Mouse (Mus musculus) adrenal gland, adult 8-10 months (tissue): ENCODE results near the gene B230307C23Rik. TPM values are rescaled to one million over a fixed set of nuclear protein-coding genes. Genes with fewer than 3 reads are reported as not detected.
"Not testable (repeated sequence)": the region's sequence is repeated elsewhere in the genome, so short reads cannot be mapped to it uniquely, and the experiment has no call there.

Experiments used
- DNase-seq: peaks from one replicate; pipeline ENCODE4 v3.0.0; 2022
- total RNA-seq, 4 experiments: library from RNA; stranded (reverse); gene quantifications; 2 replicates each; pipeline ENCODE4 v1.2.4; 2022

The B230307C23Rik gene
- total RNA-seq, result 10 to 100 TPM; 44.5 to 64.9 (median 50.7) TPM

- peak; percentile 88 for DNase-seq
Observed at GRCm38 (mm10) chr16:97996616-97997382, at the start of gene B230307C23Rik. Gene B230307C23Rik (plus strand): TSS chr16:97997315.

- no peak for DNase-seq
Observed at GRCm38 (mm10) chr16:97948836-97949235, 48.3 kb upstream of the B230307C23Rik start.

- DNase-seq, result no peak
Observed at GRCm38 (mm10) chr16:97950061-97950460, 47.1 kb upstream of the B230307C23Rik start.

- DNase-seq, result no peak
Observed at GRCm38 (mm10) chr16:97952371-97952770, 44.7 kb upstream of the B230307C23Rik start.

GRCm38 (mm10) chr16:97952801-97953200, 44.3 kb upstream of the B230307C23Rik start:
- DNase-seq, result no peak

GRCm38 (mm10) chr16:97953300-97953699, 43.8 kb upstream of the B230307C23Rik start:
- DNase-seq, result no peak

GRCm38 (mm10) chr16:97956011-97956410, 41.1 kb upstream of the B230307C23Rik start:
- no peak for DNase-seq

- DNase-seq, result no peak
Observed at GRCm38 (mm10) chr16:97957626-97958025, 39.5 kb upstream of the B230307C23Rik start.

GRCm38 (mm10) chr16:97958401-97958973, 38.6 kb upstream of the B230307C23Rik start:
- DNase-seq, result no peak

GRCm38 (mm10) chr16:97960348-97960747, 36.8 kb upstream of the B230307C23Rik start:
- DNase-seq, result no peak

- DNase-seq, result peak; percentile 31
Observed at GRCm38 (mm10) chr16:97961381-97962150, 35.5 kb upstream of the B230307C23Rik start.

- peak; percentile 97 for DNase-seq
Observed at GRCm38 (mm10) chr16:97962151-97962948, 34.8 kb upstream of the B230307C23Rik start, which contains the start of the genes C2cd2 and Zbtb21. Gene C2cd2 (minus strand): TSS chr16:97962598. Gene Zbtb21 (minus strand): TSS chr16:97962622.

- DNase-seq, result no peak
Observed at GRCm38 (mm10) chr16:97963956-97964540, 33.1 kb upstream of the B230307C23Rik start.

GRCm38 (mm10) chr16:97977277-97977676, 19.8 kb upstream of the B230307C23Rik start:
- DNase-seq, result no peak

GRCm38 (mm10) chr16:97977722-97978121, 19.4 kb upstream of the B230307C23Rik start:
- no peak for DNase-seq

- DNase-seq, result no peak
Observed at GRCm38 (mm10) chr16:97981362-97981761, 15.8 kb upstream of the B230307C23Rik start.

- no peak for DNase-seq
Observed at GRCm38 (mm10) chr16:97984589-97984988, 12.5 kb upstream of the B230307C23Rik start.

GRCm38 (mm10) chr16:97991517-97991916, 5.6 kb upstream of the B230307C23Rik start:
- no peak for DNase-seq

GRCm38 (mm10) chr16:97992477-97992876, 4.6 kb upstream of the B230307C23Rik start:
- DNase-seq, result not testable (repeated sequence)

GRCm38 (mm10) chr16:97995849-97996615, 1.1 kb upstream of the B230307C23Rik start:
- peak; percentile 81 for DNase-seq

- DNase-seq, result not testable (repeated sequence)
Observed at GRCm38 (mm10) chr16:97997383-97997731, 242 bp downstream of the B230307C23Rik start.
